Mouse (Mus musculus) heart, postnatal 14 days (tissue): ENCODE results near the gene Polr3h. TPM values are rescaled to one million over a fixed set of nuclear protein-coding genes. Genes with fewer than 3 reads are reported as not detected.

Experiments
- DNase-seq, 2 experiments: peaks; one replicate each; pipeline ENCODE4 v3.0.0; 2021 to 2022
- intact Hi-C: fragments of 180-260 bp; cut with DNase I; formaldehyde crosslinking; loops from one replicate; pipeline ENCODE4 v1.15.1; 2025
- total RNA-seq, 2 experiments: library from RNA; stranded (reverse); gene quantifications; 2 replicates each; pipeline ENCODE4 v1.2.3; 2021

Polr3h gene
- total RNA-seq, 2 experiments from 2014 or later, result 7.5 to 7.9 TPM

- no peak for DNase-seq
- intact Hi-C loops, result no loop called here
These were observed 73.5 kb downstream of the Polr3h start for GRCm38 (mm10) chr15:81852411-81853000.

DNA sequence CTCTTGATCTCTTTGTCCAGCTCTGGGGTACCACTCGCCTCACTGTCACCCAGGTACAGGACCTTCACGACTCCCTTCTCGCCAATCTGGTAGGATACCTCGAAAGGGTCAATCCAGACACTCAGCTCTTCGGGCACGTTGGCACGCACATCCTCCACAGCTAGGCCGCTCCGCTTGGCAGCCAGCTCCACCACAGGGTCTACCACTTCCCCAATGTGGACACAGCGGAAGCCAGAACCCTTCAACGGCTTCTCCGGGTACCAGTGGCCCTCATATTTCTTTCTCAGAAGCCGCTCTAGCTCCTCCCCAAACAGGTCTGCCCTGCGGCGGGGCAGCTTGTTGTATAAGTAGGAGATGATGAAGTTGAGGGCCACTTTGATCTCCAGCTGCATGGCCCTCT, 74.7 kb downstream of the Polr3h start:
- intact Hi-C loops, result no loop called here
- no peak for DNase-seq

DNA sequence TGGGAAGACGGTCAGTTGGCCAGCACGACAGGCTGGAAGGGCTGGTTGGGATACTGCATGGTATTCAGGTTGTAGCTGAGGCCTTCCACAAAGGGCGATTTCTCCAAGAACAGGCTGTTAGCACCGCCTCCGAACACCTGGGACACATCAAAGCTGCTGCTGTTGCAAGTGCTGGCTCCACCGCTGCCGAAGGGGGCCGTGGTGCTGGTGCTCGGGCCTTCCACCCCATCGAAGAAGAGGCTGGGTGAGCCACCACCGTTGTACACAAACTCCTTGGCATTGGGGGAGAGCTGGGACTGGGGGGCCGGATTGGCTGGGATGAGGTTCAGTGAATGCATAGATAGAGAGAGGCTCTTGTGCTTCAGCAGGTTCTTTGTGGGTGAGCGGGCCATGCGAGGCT, 75.3 kb downstream of the Polr3h start:
- DNase-seq, result no peak
- intact Hi-C loops, result no loop called here

GRCm38 (mm10) chr15:81849104-81849503, 76.9 kb downstream of the Polr3h start:
- intact Hi-C loops, result no loop called here
- peak in 1 of 2 experiments; percentile 19 for DNase-seq

DNA sequence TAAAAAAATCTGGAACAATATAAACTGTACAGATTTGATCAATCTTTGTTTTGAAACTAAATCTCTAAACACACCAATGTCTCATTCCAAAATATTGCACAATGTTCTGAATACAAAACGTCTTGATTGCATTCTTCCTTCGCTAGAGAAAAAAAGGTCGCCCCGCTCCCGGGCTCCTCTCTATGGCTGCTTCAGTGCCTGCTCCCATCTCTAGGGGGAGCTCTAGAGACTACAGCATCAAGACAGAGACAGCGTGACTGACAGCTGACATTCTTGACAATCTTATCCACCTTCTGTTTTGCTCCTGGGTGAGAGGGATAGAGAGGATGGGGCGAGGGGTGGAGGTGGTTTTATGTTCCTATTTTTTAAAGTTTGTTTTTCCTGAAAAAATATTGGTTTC, 77.7 kb downstream of the Polr3h start:
- intact Hi-C loops, result no loop called here
- DNase-seq, result peak; percentile 58 to 73

DNA sequence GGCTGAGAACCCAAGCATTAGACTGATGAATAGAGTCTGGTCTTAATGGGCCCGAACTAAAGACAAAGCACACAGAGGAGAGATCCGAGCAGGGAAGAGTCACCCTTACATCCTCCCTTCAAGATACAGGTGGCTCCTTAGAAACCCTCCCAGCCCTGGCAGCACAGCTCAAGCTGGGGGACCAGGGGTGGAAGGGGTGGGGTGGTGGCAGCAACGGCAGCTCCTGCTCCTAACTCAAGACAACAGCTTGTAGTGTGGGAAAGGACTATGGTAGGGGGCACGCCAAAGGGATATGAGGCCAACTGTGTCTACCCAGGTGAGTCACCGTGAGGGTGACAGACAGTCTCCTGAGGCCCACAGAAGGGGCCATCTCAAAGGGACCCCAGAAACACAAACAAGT, 78.2 kb downstream of the Polr3h start:
- no peak for DNase-seq
- intact Hi-C loops, result no loop called here

DNA sequence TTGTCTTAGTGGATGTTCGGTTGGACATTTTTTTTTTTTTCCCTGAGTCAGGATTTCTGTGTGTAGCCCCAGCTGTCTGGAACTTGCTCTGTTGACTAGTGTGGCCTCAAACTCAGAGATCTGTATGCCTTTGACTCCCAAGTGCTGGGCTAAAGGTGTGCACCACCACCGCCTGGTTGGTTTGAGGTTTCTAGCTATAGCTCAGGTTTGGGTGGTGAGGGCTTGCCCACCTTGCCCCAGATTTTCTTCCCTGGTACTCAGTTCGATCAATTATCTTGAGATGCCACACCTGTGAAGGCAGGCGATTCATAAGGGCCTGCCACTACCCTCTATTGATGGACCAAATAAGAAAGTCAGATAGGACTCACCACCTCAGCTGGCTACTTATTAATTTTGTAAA, 78.9 kb downstream of the Polr3h start:
- DNase-seq, result no peak
- intact Hi-C loops, result no loop called here

DNA sequence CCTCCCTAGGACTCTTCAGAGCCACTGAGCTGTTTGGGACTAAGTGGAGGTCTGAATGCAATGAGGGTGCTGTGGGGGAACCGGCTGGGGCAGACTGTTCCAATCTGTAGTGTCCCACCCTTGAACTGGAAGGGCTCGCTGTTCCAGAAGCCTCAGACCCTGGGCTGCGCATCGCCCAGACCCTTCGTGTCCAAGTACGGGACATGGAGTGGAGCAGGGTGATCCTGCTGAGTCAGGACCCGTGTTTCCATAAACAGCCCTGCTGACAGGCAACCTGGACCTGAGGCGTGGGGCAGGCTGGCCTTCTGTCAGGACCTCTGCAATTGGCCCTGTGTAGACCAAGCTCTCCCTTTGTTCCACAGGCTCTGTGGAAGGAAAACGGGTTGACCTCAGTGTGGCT, 79.3 kb downstream of the Polr3h start:
- no peak for DNase-seq
- intact Hi-C loops, result no loop called here

GRCm38 (mm10) chr15:81845724-81846123, 80.3 kb downstream of the Polr3h start:
- intact Hi-C loops, result no loop called here
- DNase-seq, result peak; percentile 68

GRCm38 (mm10) chr15:81845033-81845625, 80.9 kb downstream of the Polr3h start:
- no peak for DNase-seq
- intact Hi-C loops, result no loop called here

DNA sequence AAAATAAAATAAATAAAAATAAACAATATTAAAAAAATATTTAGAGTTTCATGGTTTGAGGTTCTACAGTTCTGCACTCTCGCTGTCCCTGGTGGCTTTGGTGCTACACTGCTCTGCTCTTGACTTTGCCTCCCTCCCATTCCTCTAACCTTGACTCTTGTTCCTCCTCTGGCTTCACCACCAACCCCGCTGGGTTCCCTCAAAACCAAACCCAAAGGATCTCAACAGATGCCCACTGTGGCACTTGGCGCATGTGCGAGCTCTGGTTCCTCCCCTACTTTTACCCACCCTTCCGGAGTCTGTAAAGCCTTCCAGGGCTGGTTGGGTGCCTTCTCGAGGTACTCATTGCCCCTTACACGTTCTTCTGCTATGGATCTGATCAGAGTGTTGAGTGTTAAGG, 83.8 kb downstream of the Polr3h start:
- intact Hi-C loops, result no loop called here
- no peak for DNase-seq

DNA sequence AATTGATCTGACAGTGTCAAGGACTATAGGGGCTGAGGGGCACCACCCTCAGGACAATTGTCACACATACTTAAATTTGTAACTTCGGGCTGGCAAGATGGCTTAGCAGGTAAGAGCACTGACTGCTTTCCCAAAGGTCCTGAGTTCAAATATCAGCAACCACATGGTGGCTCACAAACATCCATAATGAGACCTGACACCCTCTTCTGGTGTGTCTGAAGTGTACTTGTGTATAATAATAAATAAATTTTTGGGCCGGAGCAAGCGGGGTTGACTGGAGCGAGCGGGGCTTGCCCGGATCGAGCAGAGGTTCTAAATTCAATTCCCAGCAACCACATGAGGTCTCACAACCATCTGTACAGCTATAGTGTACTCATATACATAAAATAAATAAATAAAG, 85.7 kb downstream of the Polr3h start:
- no peak for DNase-seq
- intact Hi-C loops, result no loop called here

DNA sequence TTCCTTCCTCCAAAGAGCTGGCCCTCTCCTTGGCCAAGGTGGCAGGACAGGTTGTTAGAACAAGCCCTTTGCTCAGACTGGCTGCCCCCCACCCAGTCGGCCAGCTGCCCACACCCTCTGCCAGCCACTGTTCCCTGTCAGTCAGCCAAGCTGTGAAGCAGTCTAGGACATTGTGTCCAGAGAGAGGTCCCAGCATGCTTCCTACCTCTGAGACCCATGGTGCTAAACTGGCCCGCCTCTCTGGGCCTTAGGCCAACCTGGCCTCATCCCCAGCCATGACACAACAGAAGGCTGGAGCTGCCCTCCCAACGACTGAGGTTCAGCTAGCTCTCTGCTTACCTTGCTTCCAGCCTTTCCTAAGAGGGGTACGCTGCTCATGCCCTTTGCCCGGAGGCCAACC, 86.4 kb downstream of the Polr3h start:
- intact Hi-C loops, result loop anchor here (2.0 kb wide), 1 partner anchor 19 kb away; the partner anchor contains the start of gene Tob2
- peak; percentile 88 to 94 for DNase-seq

DNA sequence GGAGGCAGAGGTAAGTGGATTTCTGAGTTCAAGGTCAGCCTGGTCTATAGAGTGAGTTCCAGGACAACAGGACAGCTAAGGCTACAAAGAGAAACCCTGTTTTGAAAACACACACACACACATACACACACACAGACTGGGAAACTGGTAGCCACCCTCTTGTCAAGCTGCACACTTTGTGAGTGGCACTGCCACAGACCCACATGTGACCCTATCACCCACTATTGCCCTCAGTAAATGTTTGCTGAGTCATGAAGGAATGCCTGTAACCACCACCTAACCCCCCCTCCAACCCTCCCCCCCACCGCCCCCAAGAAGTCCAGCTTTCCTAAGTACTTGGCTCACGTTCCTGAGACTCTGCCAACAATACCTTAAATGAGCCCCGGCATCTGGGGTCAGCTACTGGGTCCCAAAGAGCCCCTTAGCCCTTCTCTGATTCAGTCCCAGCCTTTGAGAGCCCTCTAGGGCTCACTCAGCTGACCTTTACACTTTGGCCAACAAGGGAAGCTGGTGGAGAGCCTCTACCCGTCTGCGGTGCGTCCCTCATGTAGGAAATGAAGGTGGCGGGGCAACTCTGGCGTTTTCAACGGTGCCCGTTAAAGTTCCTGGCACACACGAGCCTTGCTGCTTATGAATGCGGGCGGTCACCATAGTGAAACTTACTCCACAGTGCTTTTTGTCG, 87.3 kb downstream of the Polr3h start:
- peak; percentile 30 to 62 for DNase-seq
- intact Hi-C loops, result loop anchor here (2.0 kb wide), 1 partner anchor 20 kb away; the partner anchor contains the start of gene Tob2

Other genes with a start within 250 kb of the Polr3h start
- gene Chadl, start 229.0 kb downstream of the Polr3h start, total RNA-seq, result 1 to 10 TPM; 1.0 to 1.1 TPM
- gene Zc3h7b, start 181.2 kb downstream of the Polr3h start, total RNA-seq, result 10 to 100 TPM; 74.9 to 78.7 TPM
- 10 to 100 TPM; 28.1 to 35.2 TPM for gene Rangap1, start 180.7 kb downstream of the Polr3h start, total RNA-seq
- 10 to 100 TPM; 69.3 to 93.0 TPM for gene Tef, start 123.8 kb downstream of the Polr3h start, total RNA-seq
- 100 to 1,000 TPM; 119 to 131 TPM for gene Tob2, start 67.4 kb downstream of the Polr3h start, total RNA-seq
- 10 to 100 TPM; 41.4 to 44.2 TPM for gene Phf5a, start 54.3 kb downstream of the Polr3h start, total RNA-seq
- 1,000 to 10,000 TPM; 2,092 to 2,100 TPM for gene Aco2, start 53.9 kb downstream of the Polr3h start, total RNA-seq
- 10 to 100 TPM; 39.6 to 60.9 TPM for gene Csdc2, start 10.5 kb upstream of the Polr3h start, total RNA-seq
- gene Pmm1, start 34.7 kb upstream of the Polr3h start, total RNA-seq, result 10 to 100 TPM; 23.0 to 28.8 TPM
- gene 1700029P11Rik, start 54.3 kb upstream of the Polr3h start, total RNA-seq, result not detected
- gene Xrcc6, start 61.6 kb upstream of the Polr3h start, total RNA-seq, result 10 to 100 TPM; 20.4 to 27.0 TPM
- gene Desi1, start 107.6 kb upstream of the Polr3h start, total RNA-seq, result 10 to 100 TPM; 22.6 to 27.9 TPM
- gene Snu13, start 121.4 kb upstream of the Polr3h start, total RNA-seq, result 10 to 100 TPM; 48.6 to 53.8 TPM
- not detected for gene 4930407I10Rik, start 132.9 kb upstream of the Polr3h start, total RNA-seq
- gene Mei1, start 143.8 kb upstream of the Polr3h start, total RNA-seq, result not detected
- 1 to 10 TPM; 4.8 to 5.8 TPM for gene Ccdc134, start 201.7 kb upstream of the Polr3h start, total RNA-seq
- gene Srebf2, start 220.9 kb upstream of the Polr3h start, total RNA-seq, result 10 to 100 TPM; 18.7 to 22.6 TPM